Mouse (Mus musculus): ENCODE measurements around the gene Car9. TPM values are rescaled to one million over a fixed set of nuclear protein-coding genes. Genes with fewer than 3 reads are reported as not detected.

Gene Car9
- total and polyA plus RNA-seq, 2 experiments from 2014 or later: 1.1 to 4.6 TPM

- H3K27me3 ChIP-seq (ENCODE audit: control insufficient read depth, insufficient read depth, low read length): no peaks in the 10 kb centered on the region
- no peaks in the 10 kb centered on the region for H3K36me3 ChIP-seq (replicated peaks; ENCODE audit: control insufficient read depth, insufficient read depth, low read length)
- no peaks in the 10 kb centered on the region for H3K9me3 ChIP-seq (replicated peaks; ENCODE audit: control insufficient read depth, low read length)
- ATAC-seq (ENCODE audit: insufficient read depth, low read depth) (no peak), DNase-seq (ENCODE audit: low spot score) (no peak)
- H3K4me2 ChIP-seq (ENCODE audit: low read depth, low read length): no peak overlapping the region
- WGBS: 64% methylated on average over 1 of the region's 1 CpGs
- TF ChIP-seq CTCF (IDR thresholded peaks at IDR 0.05; ENCODE audit: low read depth) (no peak), EP300 (IDR thresholded peaks at IDR 0.05; ENCODE audit: low read depth) (no peak)
- H3K9ac ChIP-seq (replicated peaks; ENCODE audit: low read depth, low read length): no peak overlapping the region
- H3K27ac ChIP-seq (ENCODE audit: low read depth): no peak overlapping the region
- H3K4me1 ChIP-seq (ENCODE audit: control insufficient read depth, insufficient read depth): no peaks in the 10 kb centered on the region
- H3K4me3 ChIP-seq (ENCODE audit: low read depth, low read length): no peak overlapping the region
Observed at GRCm38 (mm10) chr4:43473636-43474035, 33.1 kb upstream of the Car9 start.

DNA sequence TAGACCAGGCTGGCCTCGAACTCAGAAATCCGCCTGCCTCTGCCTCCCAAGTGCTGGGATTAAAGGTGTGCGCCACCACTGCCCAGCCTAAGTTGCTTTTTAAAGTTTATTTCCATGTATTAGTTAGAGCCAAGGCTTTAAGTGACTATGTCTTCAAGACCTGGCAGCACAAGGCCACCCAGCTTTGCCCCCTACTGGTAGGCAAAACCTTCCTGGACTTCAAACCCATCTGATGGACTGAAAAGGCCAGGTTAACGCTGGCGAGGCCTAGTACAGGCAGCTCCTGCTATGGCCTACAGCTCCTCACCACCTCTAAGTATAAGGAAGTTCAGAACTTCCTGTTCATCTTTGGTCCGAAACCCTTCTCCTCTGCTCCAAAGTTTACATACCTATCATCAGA, 30.2 kb upstream of the Car9 start:
- Histone ChIP-seq H3K4me2 (ENCODE audit: low read depth, low read length) (no peak overlapping the region), H3K27ac (ENCODE audit: low read depth) (no peak overlapping the region), H3K4me3 (ENCODE audit: low read depth, low read length) (no peak overlapping the region), H3K9ac (replicated peaks; ENCODE audit: low read depth, low read length) (no peak overlapping the region), H3K4me1 (ENCODE audit: control insufficient read depth, insufficient read depth) (no peaks in the 10 kb centered on the region), H3K27me3 (ENCODE audit: control insufficient read depth, insufficient read depth, low read length) (no peaks in the 10 kb centered on the region), H3K36me3 (replicated peaks; ENCODE audit: control insufficient read depth, insufficient read depth, low read length) (no peaks in the 10 kb centered on the region), H3K9me3 (replicated peaks; ENCODE audit: control insufficient read depth, low read length) (no peaks in the 10 kb centered on the region)
- DNase-seq (ENCODE audit: low spot score): no peak
- WGBS: 83% methylated on average over 5 of the region's 6 CpGs
- TF ChIP-seq EP300 (IDR thresholded peaks at IDR 0.05; ENCODE audit: low read depth): no peak
- peak; percentile 19; the same call in 1 of the 2 replicates for TF ChIP-seq CTCF (IDR thresholded peaks at IDR 0.05; ENCODE audit: low read depth)
- no peak for ATAC-seq (ENCODE audit: insufficient read depth, low read depth)

GRCm38 (mm10) chr4:43477857-43478533, 28.8 kb upstream of the Car9 start:
- H3K4me3 ChIP-seq (ENCODE audit: low read depth, low read length): peak overlapping the region; percentile 26
- peak overlapping the region; percentile 46; the same call in 1 of the 2 replicates for H3K27ac ChIP-seq (ENCODE audit: low read depth)
- no peak overlapping the region; the same call in 1 of the 2 replicates for H3K9ac ChIP-seq (replicated peaks; ENCODE audit: low read depth, low read length)
- no peaks in the 10 kb centered on the region for H3K9me3 ChIP-seq (replicated peaks; ENCODE audit: control insufficient read depth, low read length)
- 19% methylated on average over 11 of the region's 11 CpGs for WGBS
- ATAC-seq (ENCODE audit: insufficient read depth, low read depth) (peak; percentile 95), DNase-seq (ENCODE audit: low spot score) (peak; percentile 85)
- no peaks in the 10 kb centered on the region for H3K36me3 ChIP-seq (replicated peaks; ENCODE audit: control insufficient read depth, insufficient read depth, low read length)
- peak; percentile 43 for TF ChIP-seq CTCF (IDR thresholded peaks at IDR 0.05; ENCODE audit: low read depth)
- no peak for TF ChIP-seq EP300 (IDR thresholded peaks at IDR 0.05; ENCODE audit: low read depth)
- H3K27me3 ChIP-seq (ENCODE audit: control insufficient read depth, insufficient read depth, low read length): no peaks in the 10 kb centered on the region
- H3K4me1 ChIP-seq (ENCODE audit: control insufficient read depth, insufficient read depth): no peaks in the 10 kb centered on the region
- H3K4me2 ChIP-seq (ENCODE audit: low read depth, low read length): peak overlapping the region; percentile 52

- DNase-seq (ENCODE audit: low spot score) (no peak), ATAC-seq (ENCODE audit: insufficient read depth, low read depth) (no peak)
- Histone ChIP-seq H3K36me3 (replicated peaks; ENCODE audit: control insufficient read depth, insufficient read depth, low read length) (no peaks in the 10 kb centered on the region), H3K27ac (ENCODE audit: low read depth) (peak overlapping the region; percentile 46; the same call in 1 of the 2 replicates), H3K27me3 (ENCODE audit: control insufficient read depth, insufficient read depth, low read length) (no peaks in the 10 kb centered on the region), H3K4me3 (ENCODE audit: low read depth, low read length) (peak overlapping the region; percentile 26), H3K9me3 (replicated peaks; ENCODE audit: control insufficient read depth, low read length) (no peaks in the 10 kb centered on the region), H3K9ac (replicated peaks; ENCODE audit: low read depth, low read length) (no peak overlapping the region; the same call in 1 of the 2 replicates), H3K4me1 (ENCODE audit: control insufficient read depth, insufficient read depth) (no peaks in the 10 kb centered on the region), H3K4me2 (ENCODE audit: low read depth, low read length) (peak overlapping the region; percentile 52)
- TF ChIP-seq EP300 (IDR thresholded peaks at IDR 0.05; ENCODE audit: low read depth): no peak
- TF ChIP-seq CTCF (IDR thresholded peaks at IDR 0.05; ENCODE audit: low read depth): no peak
- WGBS: 42% methylated on average over 8 of the region's 8 CpGs
Observed at GRCm38 (mm10) chr4:43478534-43478858, 28.3 kb upstream of the Car9 start.

GRCm38 (mm10) chr4:43478906-43479832, 27.6 kb upstream of the Car9 start:
- Histone ChIP-seq H3K27ac (ENCODE audit: low read depth) (peak overlapping the region; percentile 25; the same call in 1 of the 2 replicates), H3K9me3 (replicated peaks; ENCODE audit: control insufficient read depth, low read length) (no peaks in the 10 kb centered on the region), H3K4me1 (ENCODE audit: control insufficient read depth, insufficient read depth) (no peaks in the 10 kb centered on the region), H3K9ac (replicated peaks; ENCODE audit: low read depth, low read length) (no peak overlapping the region; the same call in 1 of the 2 replicates), H3K4me2 (ENCODE audit: low read depth, low read length) (no peak overlapping the region), H3K36me3 (replicated peaks; ENCODE audit: control insufficient read depth, insufficient read depth, low read length) (no peaks in the 10 kb centered on the region), H3K27me3 (ENCODE audit: control insufficient read depth, insufficient read depth, low read length) (no peaks in the 10 kb centered on the region), H3K4me3 (ENCODE audit: low read depth, low read length) (no peak overlapping the region)
- TF ChIP-seq EP300 (IDR thresholded peaks at IDR 0.05; ENCODE audit: low read depth) (no peak), CTCF (IDR thresholded peaks at IDR 0.05; ENCODE audit: low read depth) (peak; percentile 59)
- ATAC-seq (ENCODE audit: insufficient read depth, low read depth): no peak
- peak; percentile 43 for DNase-seq (ENCODE audit: low spot score)
- WGBS: 47% methylated on average over 24 of the region's 24 CpGs
